Mouse (Mus musculus) liver, embryonic 13.5 days (tissue): ENCODE measurements around the gene Cryzl1. TPM values are rescaled to one million over a fixed set of nuclear protein-coding genes. Genes with fewer than 3 reads are reported as not detected.

Experiments
- polyA plus RNA-seq: library from polyadenylated mRNA; unstranded; fragments of >200 nt; fragmentation: Nextera tagmentation; extraction: Ambion mirVana; gene quantifications from 2 replicates; pipeline ENCODE4 v1.2.1, GENCODE M21; 2015

The Cryzl1 gene
- polyA plus RNA-seq, 1 experiment from 2014 or later: 40.0 TPM

Other genes with a start within 250 kb of the Cryzl1 start
- 18.0 and 19.1 TPM in 2 replicates for gene Ifnar1, start 243.7 kb downstream of the Cryzl1 start, polyA plus RNA-seq
- gene Ifngr2, start 181.9 kb downstream of the Cryzl1 start, polyA plus RNA-seq: 15.4 and 18.1 TPM in 2 replicates
- 5.6 and 6.3 TPM in 2 replicates for gene Tmem50b, start 131.2 kb downstream of the Cryzl1 start, polyA plus RNA-seq
- 1.4 and 2.5 TPM in 2 replicates for gene Dnajc28, start 109.9 kb downstream of the Cryzl1 start, polyA plus RNA-seq
- gene Gart, start 82.0 kb downstream of the Cryzl1 start, polyA plus RNA-seq: 116 and 126 TPM in 2 replicates
- 47.8 and 49.8 TPM in 2 replicates for gene Son, start 81.5 kb downstream of the Cryzl1 start, polyA plus RNA-seq
- gene Donson, start 40.2 kb downstream of the Cryzl1 start, polyA plus RNA-seq: 33.9 and 36.7 TPM in 2 replicates
- 48.3 and 58.2 TPM in 2 replicates for gene Itsn1, start 306 bp upstream of the Cryzl1 start, polyA plus RNA-seq